Mouse (Mus musculus) left cerebral cortex, adult 11 months (tissue): ENCODE data around the gene Efcab1.

Source experiments
- DNase-seq: peaks from one replicate; pipeline ENCODE4 v3.0.0; 2022; ENCODE audit warnings: low spot score

Gene Efcab1

DNA sequence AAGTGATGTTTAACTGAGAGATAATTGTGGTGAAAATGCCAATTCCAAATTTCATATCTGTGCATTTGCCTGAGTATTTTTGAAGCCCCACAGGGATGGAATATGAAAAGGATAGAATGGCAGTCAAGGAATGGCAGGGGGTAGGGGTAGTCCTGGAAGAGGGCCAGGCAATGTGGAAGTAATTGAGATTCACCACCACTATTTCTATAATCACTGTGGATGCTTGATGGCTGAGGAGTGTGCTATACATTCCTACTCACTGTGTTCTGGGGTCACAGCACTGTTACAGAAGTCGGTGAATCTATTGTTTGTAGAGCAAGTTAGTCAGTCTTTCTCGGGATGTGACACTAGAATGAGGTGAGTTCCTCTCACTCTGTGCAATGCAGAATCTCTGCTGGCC is 108.3 kb downstream of the Efcab1 start:
- no peak for DNase-seq
